Mouse (Mus musculus) cerebellum, adult 2 months (tissue): ENCODE measurements around the gene Spata7.
A peak's percentile ranks its signal among the peaks of the same experiment; 100 is the strongest.
"Not testable (repeated sequence)": the region's sequence is repeated elsewhere in the genome, so short reads cannot be mapped to it uniquely, and the experiment has no call there.

Experiments
- CTCF ChIP-seq: fragments of 200-500 bp; IDR thresholded peaks from 2 replicates; pipeline ENCODE4 v1.5.1; 2011; ENCODE audit warnings: low read depth, mild to moderate bottlenecking, control low read depth, low read length, moderate library complexity, borderline replicate concordance; ENCODE audit not compliant: insufficient read depth
- POLR2A ChIP-seq: fragments of 200-500 bp; IDR thresholded peaks from 2 replicates; pipeline ENCODE4 v1.6.1; 2011; ENCODE audit warnings: low read length, control low read depth, borderline replicate concordance; ENCODE audit not compliant: insufficient read depth

DNA sequence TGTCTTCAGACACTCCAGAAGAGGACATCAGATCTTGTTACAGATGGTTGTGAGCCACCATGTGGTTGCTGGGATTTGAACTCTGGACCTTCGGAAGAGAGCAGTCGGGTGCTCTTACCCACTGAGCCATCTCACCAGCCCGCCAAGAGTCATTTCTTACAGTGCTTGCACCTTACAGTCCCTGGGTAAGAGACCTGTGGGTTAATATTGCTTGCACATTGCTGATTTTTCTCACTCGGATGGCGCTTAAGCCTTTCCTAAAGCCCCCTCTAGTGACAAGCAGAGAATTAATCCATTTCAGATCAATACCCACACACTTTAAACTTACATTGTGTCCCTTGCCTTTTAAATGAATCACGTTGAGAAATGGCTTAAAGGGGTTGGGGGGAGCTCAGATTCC lies 7.0 kb upstream of the Spata7 start:
- TF ChIP-seq POLR2A = not testable (repeated sequence)
- TF ChIP-seq CTCF = peak; percentile 44; the same call in 1 of the 2 replicates
